Mouse (Mus musculus) brain, embryonic 14.5 days (tissue): Measurements from ENCODE around the gene Osbpl3.

ENCODE experiments used
- CTCF ChIP-seq: fragments of 200-500 bp; IDR thresholded peaks from 2 replicates; pipeline ENCODE4 v1.5.1; 2012; ENCODE audit warnings: inconsistent platforms, mild to moderate bottlenecking, moderate library complexity, borderline replicate concordance; ENCODE audit not compliant: insufficient read depth, insufficient read length; ENCODE audit errors: extremely low read depth
- POLR2A ChIP-seq: fragments of 200-500 bp; IDR thresholded peaks from 2 replicates; pipeline ENCODE4 v1.6.1; 2012; ENCODE audit warnings: mild to moderate bottlenecking, inconsistent platforms, borderline replicate concordance; ENCODE audit not compliant: poor library complexity, insufficient read depth, insufficient read length, severe bottlenecking; ENCODE audit errors: extremely low read depth

GRCm38 (mm10) chr6:50328901-50329300, 127.1 kb downstream of the Osbpl3 start:
- TF ChIP-seq POLR2A: no peak
- no peak for TF ChIP-seq CTCF
